Mouse (Mus musculus) hindbrain, embryonic 10.5 days (tissue): ENCODE measurements around the gene Bloc1s1. TPM values are rescaled to one million over a fixed set of nuclear protein-coding genes. Genes with fewer than 3 reads are reported as not detected.

Source experiments
- DNase-seq: peaks from one replicate; pipeline ENCODE4 v3.0.0-alpha.2; 2017; ENCODE audit warnings: low spot score
- H3K27ac ChIP-seq: fragments of 300-500 bp; sonication (generic); 2 replicates; pipeline ENCODE4 v1.5.1; 2016; ENCODE audit warnings: mild to moderate bottlenecking, moderate library complexity
- H3K27me3 ChIP-seq: fragments of 300-500 bp; sonication (generic); 2 replicates; pipeline ENCODE4 v1.6.1; 2016; ENCODE audit warnings: mild to moderate bottlenecking; ENCODE audit not compliant: poor library complexity, insufficient read depth, severe bottlenecking
- H3K36me3 ChIP-seq: fragments of 300-500 bp; sonication (generic); 2 replicates; pipeline ENCODE4 v1.6.1; 2016; ENCODE audit warnings: mild to moderate bottlenecking, moderate library complexity
- H3K4me1 ChIP-seq: fragments of 300-500 bp; sonication (generic); replicated peaks from 2 replicates; pipeline ENCODE4 v1.6.1; 2016; ENCODE audit warnings: mild to moderate bottlenecking
- H3K4me3 ChIP-seq: fragments of 300-500 bp; sonication (generic); 2 replicates; pipeline ENCODE4 v1.5.1; 2016; ENCODE audit warnings: mild to moderate bottlenecking, moderate library complexity
- H3K9me3 ChIP-seq: fragments of 300-500 bp; sonication (generic); 2 replicates; pipeline ENCODE4 v1.6.1; 2016; ENCODE audit warnings: mild to moderate bottlenecking, moderate library complexity
- WGBS: fragments of 180-500 bp; shearing (Covaris S2); methylation state at CpG from one replicate; pipeline ENCODE4 v1.1.7; 2016; 5-methylcytosine and 5-hydroxymethylcytosine counted together
- polyA plus RNA-seq: library from polyadenylated mRNA; unstranded; fragments of >200 nt; fragmentation: Nextera tagmentation; extraction: Ambion mirVana; gene quantifications from 2 replicates; pipeline ENCODE4 v1.2.1, GENCODE M21; 2016

Bloc1s1 gene
- polyA plus RNA-seq, 1 experiment from 2014 or later = 285 TPM

GRCm38 (mm10) chr10:128913219-128913618 is 10.6 kb downstream of the Bloc1s1 start:
- Histone ChIP-seq H3K4me1 (peaks cover 54% of the 10 kb centered on the region), H3K36me3 (peaks cover 58% of the 10 kb centered on the region), H3K9me3 (no peaks in the 10 kb centered on the region), H3K27ac (no peak overlapping the region), H3K4me3 (no peak overlapping the region), H3K27me3 (peaks cover 20% of the 10 kb centered on the region; the same call in 1 of the 2 replicates)
- 6% methylated on average over 5 of the region's 5 CpGs for WGBS
- peak; percentile 92 for DNase-seq

DNA sequence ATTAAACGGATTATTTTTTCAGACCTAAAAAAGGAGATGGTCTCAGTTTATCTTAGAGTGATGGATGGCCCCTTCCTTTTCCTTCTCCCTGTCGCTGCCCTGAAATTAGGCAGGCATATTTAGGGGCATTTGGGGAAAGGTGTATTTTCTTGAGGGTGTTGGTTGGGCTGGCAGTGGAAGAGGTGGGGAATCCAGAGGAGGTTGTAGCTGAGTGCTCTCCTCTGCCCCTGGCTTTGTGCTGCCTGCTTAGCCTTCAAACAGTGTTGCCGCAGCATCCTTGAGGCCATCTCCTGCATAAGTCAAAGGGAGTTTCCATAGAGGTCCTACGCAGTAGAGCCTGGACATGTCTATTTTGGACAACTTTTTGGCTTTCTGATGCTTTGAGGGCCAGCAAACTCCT is 11.0 kb downstream of the Bloc1s1 start:
- no peak overlapping the region for H3K27ac ChIP-seq
- peaks cover 54% of the 10 kb centered on the region for H3K36me3 ChIP-seq
- no peaks in the 10 kb centered on the region for H3K9me3 ChIP-seq
- peaks cover 50% of the 10 kb centered on the region for H3K4me1 ChIP-seq
- no peak for DNase-seq
- H3K27me3 ChIP-seq = peaks cover 24% of the 10 kb centered on the region
- WGBS = 82% methylated on average over 4 of the region's 4 CpGs
- no peak overlapping the region for H3K4me3 ChIP-seq

- Histone ChIP-seq H3K27me3 (peaks cover 28% of the 10 kb centered on the region), H3K9me3 (no peaks in the 10 kb centered on the region), H3K27ac (no peak overlapping the region), H3K4me3 (no peak overlapping the region), H3K36me3 (peaks cover 49% of the 10 kb centered on the region), H3K4me1 (peaks cover 49% of the 10 kb centered on the region)
- 87% methylated on average over 4 of the region's 4 CpGs for WGBS
- no peak for DNase-seq
These were observed 11.6 kb downstream of the Bloc1s1 start for GRCm38 (mm10) chr10:128912268-128912667.

DNA sequence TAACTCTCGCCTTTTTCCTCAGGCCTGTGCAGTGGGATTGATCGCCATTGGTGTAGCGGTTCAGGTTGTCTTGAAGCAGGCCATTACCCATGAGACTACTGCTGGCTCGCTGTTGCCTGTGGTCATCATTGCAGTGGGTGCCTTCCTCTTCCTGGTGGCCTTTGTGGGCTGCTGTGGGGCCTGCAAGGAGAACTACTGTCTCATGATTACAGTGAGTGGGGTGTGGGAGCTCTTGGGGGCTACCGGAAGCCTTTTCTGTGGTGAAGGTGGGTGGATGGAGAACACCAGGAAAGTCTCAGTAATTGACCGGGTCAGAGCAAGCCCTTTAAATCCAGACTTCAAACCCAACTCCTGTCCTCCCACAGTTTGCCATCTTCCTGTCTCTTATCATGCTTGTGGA is 12.4 kb downstream of the Bloc1s1 start:
- Histone ChIP-seq H3K4me1 (peaks cover 49% of the 10 kb centered on the region), H3K36me3 (peaks cover 41% of the 10 kb centered on the region), H3K27ac (no peak overlapping the region), H3K4me3 (peak overlapping the region; percentile 90; the same call in 1 of the 2 replicates), H3K9me3 (no peaks in the 10 kb centered on the region), H3K27me3 (peaks cover 28% of the 10 kb centered on the region)
- no peak for DNase-seq
- WGBS = 93% methylated on average over 6 of the region's 6 CpGs

DNA sequence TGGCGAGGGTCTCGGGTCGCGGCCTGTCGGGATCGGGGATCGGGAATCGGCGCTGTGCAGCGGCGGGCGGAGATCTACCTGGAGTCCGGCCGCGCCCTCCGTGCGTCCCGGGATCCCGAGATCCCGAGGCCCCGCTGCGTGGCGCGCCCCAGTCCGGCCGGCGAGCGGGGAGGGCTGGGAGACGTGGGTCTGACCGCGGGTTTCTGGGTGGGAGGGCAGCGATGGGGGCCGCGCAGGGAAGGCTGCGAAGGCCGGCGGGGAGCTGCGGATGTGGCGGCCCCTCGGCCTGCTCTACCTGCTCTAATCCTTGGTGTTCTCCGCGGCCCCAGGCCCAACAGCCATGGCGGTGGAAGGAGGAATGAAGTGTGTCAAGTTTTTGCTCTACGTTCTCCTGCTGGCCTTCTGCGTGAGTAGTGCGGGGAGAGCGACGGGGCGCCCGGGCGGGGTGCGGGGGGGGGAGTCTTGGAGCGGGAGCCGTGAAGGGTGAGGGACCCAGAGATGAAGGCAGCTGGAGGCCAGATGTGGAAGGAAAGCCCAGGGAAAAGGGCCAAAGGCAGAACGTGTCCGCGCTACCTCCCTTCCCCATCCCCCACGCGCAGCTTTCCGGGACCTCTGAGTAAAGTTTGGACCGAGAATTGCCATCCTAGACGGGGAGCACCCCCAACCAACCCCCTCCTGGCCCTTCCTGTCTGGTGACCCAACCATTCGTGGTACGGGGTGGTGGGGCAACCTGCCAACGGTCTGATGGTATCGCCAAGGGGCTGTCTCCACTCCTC is 13.6 kb downstream of the Bloc1s1 start:
- DNase-seq = peak; percentile 59
- no peaks in the 10 kb centered on the region for H3K9me3 ChIP-seq
- peaks cover 30% of the 10 kb centered on the region for H3K36me3 ChIP-seq
- H3K4me3 ChIP-seq = peak overlapping the region; percentile 90
- peak overlapping the region; percentile 94 for H3K27ac ChIP-seq
- peaks cover 28% of the 10 kb centered on the region for H3K27me3 ChIP-seq
- H3K4me1 ChIP-seq = peaks cover 49% of the 10 kb centered on the region
- 3% methylated on average over 66 of the region's 66 CpGs for WGBS

DNA sequence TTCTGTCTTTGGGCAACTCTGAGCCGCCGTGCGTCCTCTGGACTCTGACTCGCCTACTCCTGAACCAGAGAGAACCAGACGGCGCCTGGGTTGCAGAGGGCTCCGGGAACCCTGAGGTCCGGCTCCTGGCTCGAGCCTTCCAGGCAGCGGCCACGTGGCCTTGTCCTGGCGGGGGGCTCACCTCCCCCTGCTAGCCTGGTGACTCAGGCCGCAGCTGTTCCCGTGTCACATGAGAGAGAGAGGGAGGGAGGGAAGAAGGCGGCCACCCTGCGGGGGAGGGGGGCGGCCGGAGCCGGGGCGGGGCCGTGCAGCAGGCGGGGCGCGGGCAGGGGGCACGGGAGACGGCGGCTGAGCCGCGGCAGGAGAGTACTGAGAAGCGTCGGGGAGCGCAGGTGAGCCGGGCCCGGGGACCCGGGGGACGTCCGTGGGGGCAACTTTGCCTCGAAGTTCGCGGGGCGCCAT is 14.2 kb downstream of the Bloc1s1 start:
- H3K9me3 ChIP-seq = no peaks in the 10 kb centered on the region
- H3K27ac ChIP-seq = peak overlapping the region; percentile 94
- H3K36me3 ChIP-seq = peaks cover 24% of the 10 kb centered on the region
- DNase-seq = peak; percentile 89
- H3K4me1 ChIP-seq = peaks cover 49% of the 10 kb centered on the region
- under 1% methylated on average over 40 of the region's 41 CpGs for WGBS
- peaks cover 28% of the 10 kb centered on the region for H3K27me3 ChIP-seq
- H3K4me3 ChIP-seq = peak overlapping the region; percentile 90

DNA sequence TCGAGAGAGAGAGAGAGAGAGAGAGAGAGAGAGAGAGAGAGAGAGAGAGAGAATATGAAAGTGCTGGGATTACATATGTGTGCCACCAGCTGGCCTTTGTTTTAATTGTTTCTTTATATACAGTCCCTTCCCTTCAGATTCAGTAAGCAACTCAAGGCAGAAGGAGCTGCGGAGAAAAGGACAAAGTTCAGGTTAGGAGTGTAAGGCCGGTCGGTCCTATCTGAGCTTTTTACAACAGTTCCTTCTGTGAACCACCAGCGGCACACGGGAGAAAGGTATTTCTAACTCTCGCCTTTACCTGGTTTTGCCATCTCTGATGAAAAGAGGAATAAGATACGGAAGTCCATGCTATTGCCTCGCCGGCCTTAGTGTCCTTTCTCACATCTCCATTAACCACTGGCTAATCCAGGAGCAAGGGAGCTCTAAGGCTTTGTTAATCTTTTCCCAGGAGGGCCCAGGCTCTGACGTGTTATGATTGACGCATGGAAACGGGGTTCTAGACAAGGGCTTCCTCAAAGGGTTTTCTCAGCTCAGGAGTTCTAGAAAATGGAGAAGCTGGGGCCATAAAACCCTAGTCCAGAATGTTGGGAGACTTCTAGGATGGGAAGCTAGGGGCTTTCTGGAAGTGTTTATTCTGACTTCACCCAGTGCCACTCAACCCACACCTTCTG is 14.9 kb downstream of the Bloc1s1 start:
- Histone ChIP-seq H3K27me3 (peaks cover 28% of the 10 kb centered on the region), H3K9me3 (no peaks in the 10 kb centered on the region), H3K4me1 (peaks cover 47% of the 10 kb centered on the region), H3K36me3 (peaks cover 17% of the 10 kb centered on the region), H3K27ac (peak overlapping the region; percentile 94), H3K4me3 (peak overlapping the region; percentile 90)
- WGBS = 60% methylated on average over 13 of the region's 13 CpGs
- DNase-seq = no peak

DNA sequence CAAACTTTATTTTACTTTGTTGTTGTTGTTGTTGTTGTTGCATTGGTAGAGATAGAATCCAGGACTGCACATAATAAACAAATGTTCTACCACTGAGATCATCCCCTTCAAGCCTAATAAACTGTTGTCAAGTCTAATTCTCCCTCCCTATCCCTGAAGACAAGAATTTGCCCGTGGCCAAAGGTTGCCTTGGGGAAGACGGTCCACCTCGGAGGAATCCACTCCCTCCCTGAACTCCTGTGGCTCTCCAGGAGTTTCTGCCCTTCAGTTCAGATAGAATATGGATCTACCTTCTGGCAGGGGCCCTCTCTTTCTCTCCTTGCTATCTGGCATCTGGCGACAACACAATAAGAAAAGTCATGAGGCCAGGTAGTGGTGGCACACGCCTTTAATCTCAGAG is 19.0 kb downstream of the Bloc1s1 start:
- WGBS = 77% methylated on average over 5 of the region's 5 CpGs
- Histone ChIP-seq H3K4me1 (peaks cover 10% of the 10 kb centered on the region), H3K36me3 (no peaks in the 10 kb centered on the region), H3K27ac (no peak overlapping the region), H3K9me3 (no peaks in the 10 kb centered on the region), H3K4me3 (no peak overlapping the region), H3K27me3 (peaks cover 18% of the 10 kb centered on the region)
- DNase-seq = no peak

DNA sequence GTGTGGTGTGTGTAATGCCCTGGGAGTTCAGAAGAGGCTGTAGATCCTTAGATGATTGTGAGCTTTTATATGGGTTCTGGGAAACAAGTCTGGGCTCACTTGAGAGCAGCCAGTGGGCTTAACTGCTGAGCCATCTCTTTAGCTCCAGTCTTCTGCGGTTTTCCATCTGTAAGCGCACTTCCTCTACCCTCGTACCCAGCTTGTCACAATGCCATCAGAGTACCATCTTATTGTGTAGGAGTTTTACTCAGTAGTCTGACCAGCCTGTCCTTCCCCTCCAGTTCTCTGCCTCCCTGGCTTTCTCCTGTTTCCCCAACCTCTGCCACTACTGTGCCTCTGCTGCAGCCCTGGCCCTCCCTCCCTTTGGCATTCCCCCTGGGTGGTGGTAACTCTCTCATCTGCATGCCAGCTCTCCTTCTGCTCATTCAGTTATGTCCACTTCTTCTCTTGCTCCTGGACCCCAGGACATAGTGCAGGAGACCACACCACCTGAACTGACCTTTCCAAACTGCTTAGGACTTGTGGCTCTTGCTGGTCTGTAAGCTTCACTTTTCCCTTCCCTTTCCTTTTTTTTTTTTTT is 21.3 kb downstream of the Bloc1s1 start:
- H3K9me3 ChIP-seq = no peaks in the 10 kb centered on the region
- H3K4me1 ChIP-seq = no peaks in the 10 kb centered on the region
- H3K4me3 ChIP-seq = no peak overlapping the region
- no peak overlapping the region for H3K27ac ChIP-seq
- no peaks in the 10 kb centered on the region for H3K36me3 ChIP-seq
- peaks cover 4% of the 10 kb centered on the region; the same call in 1 of the 2 replicates for H3K27me3 ChIP-seq
- DNase-seq = no peak
- WGBS = 82% methylated on average over 3 of the region's 3 CpGs

- no peak overlapping the region for H3K27ac ChIP-seq
- 78% methylated on average over 1 of the region's 1 CpGs for WGBS
- peaks cover 13% of the 10 kb centered on the region for H3K27me3 ChIP-seq
- H3K36me3 ChIP-seq = no peaks in the 10 kb centered on the region
- H3K4me3 ChIP-seq = no peak overlapping the region
- H3K4me1 ChIP-seq = peaks cover 5% of the 10 kb centered on the region
- H3K9me3 ChIP-seq = no peaks in the 10 kb centered on the region
- no peak for DNase-seq
These were observed 22.4 kb downstream of the Bloc1s1 start for GRCm38 (mm10) chr10:128901409-128901808.

DNA sequence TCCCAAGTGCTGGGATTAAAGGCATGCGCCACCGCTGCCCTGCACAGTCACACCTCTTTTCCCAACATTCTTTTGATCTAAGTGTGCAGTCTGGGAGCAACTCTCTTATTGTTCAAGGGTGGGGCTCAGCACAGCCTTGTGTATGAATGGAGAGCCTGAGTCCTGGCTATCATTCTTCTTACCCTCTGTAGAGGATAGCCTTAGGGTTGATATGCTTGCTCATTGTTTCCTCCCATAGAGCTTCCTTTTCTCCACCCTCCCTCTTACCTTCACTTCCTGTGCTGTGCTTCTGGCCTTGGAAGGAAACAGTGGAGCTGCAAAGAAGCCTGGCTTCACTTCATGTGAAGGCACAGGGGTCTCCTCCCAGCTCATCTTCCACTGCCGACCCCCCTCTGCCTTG is 23.1 kb downstream of the Bloc1s1 start, which contains the start of gene Cd63:
Gene Cd63, plus strand, starts transcription at position 292 of the 400 bp plus-strand sequence.
- Histone ChIP-seq H3K27me3 (peaks cover 20% of the 10 kb centered on the region), H3K27ac (no peak within 1 kb of the TSS), H3K4me3 (no peak within 1 kb of the TSS), H3K9me3 (no peaks in the 10 kb centered on the region), H3K4me1 (peaks cover 12% of the 10 kb centered on the region), H3K36me3 (no peaks in the 10 kb centered on the region)
- 85% methylated on average over 3 of the region's 3 CpGs for WGBS
- no peak for DNase-seq

DNA sequence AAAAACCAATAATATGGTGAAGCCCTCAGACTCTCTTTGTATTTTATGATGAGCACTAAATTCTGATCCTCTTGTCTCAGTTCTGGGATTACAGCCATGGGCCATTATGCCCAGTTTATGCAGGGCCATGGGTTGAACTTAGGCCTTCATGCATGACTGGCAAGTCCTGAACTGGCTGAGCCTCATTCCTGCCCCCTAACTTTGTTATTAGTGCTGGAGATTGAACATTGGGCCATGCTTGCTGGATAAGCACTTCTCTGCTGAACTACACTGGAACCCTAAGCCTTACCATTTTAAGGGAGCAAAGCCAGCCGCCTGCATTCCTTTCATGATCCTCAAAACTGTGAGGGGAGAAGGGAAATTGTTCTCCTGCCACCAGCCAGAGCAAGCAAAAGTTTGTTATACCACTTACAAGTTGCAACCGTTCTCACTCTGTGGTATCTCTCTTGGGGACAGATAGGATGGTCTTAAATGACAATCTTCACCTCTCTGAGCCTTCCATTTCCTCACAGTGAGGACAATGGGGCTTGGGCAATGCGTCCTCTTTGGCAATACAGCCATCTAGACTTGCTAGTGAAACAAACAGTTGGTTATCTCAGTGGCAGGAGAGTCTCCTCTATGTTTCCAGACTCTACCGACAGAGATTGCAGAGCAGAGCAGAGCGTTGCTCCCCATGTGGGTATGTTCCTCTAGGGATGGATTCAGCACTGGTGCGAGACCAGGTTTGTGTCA is 23.9 kb downstream of the Bloc1s1 start:
- no peaks in the 10 kb centered on the region for H3K36me3 ChIP-seq

More for the DNA sequence above, 23.9 kb downstream of the Bloc1s1 start:
- no peaks in the 10 kb centered on the region for H3K9me3 ChIP-seq
- no peak for DNase-seq
- no peak overlapping the region for H3K27ac ChIP-seq
- H3K4me3 ChIP-seq = no peak overlapping the region
- H3K4me1 ChIP-seq = peaks cover 17% of the 10 kb centered on the region
- WGBS = 79% methylated on average over 6 of the region's 6 CpGs
- peaks cover 25% of the 10 kb centered on the region for H3K27me3 ChIP-seq
